Mouse (Mus musculus) embryo, embryonic 10 days (tissue): Measurements from ENCODE around the gene Fmod.

Experiments
- DNase-seq: peaks from one replicate; pipeline ENCODE4 v3.0.0-alpha.2; 2015; ENCODE audit warnings: low spot score

The Fmod gene

GRCm38 (mm10) chr1:134056285-134056684, 19.2 kb downstream of the Fmod start:
- no peak for DNase-seq

- DNase-seq, result no peak
Measured at GRCm38 (mm10) chr1:134057736-134058135, 20.7 kb downstream of the Fmod start.

GRCm38 (mm10) chr1:134058870-134059269, 21.8 kb downstream of the Fmod start:
- DNase-seq, result no peak

- DNase-seq, result no peak
Measured at GRCm38 (mm10) chr1:134059739-134060695, 23.0 kb downstream of the Fmod start.

- DNase-seq, result peak; percentile 94
Measured at GRCm38 (mm10) chr1:134060849-134061569, 24.0 kb downstream of the Fmod start.

- DNase-seq, result no peak
Measured at GRCm38 (mm10) chr1:134061915-134062314, 24.9 kb downstream of the Fmod start.

GRCm38 (mm10) chr1:134062411-134063085, 25.5 kb downstream of the Fmod start:
- no peak for DNase-seq

- DNase-seq, result peak; percentile 91
Measured at GRCm38 (mm10) chr1:134063086-134063772, 26.2 kb downstream of the Fmod start.

- DNase-seq, result no peak
Measured at GRCm38 (mm10) chr1:134063773-134064125, 26.7 kb downstream of the Fmod start.

- no peak for DNase-seq
Measured at GRCm38 (mm10) chr1:134064296-134064831, 27.3 kb downstream of the Fmod start.

GRCm38 (mm10) chr1:134065241-134065809, 28.3 kb downstream of the Fmod start:
- no peak for DNase-seq

GRCm38 (mm10) chr1:134066554-134066953, 29.5 kb downstream of the Fmod start:
- DNase-seq, result no peak

GRCm38 (mm10) chr1:134067143-134067619, 30.1 kb downstream of the Fmod start:
- peak; percentile 60 for DNase-seq

- DNase-seq, result no peak
Measured at GRCm38 (mm10) chr1:134070099-134070669, 33.1 kb downstream of the Fmod start.

- no peak for DNase-seq
Measured at GRCm38 (mm10) chr1:134071411-134072018, 34.5 kb downstream of the Fmod start.

- no peak for DNase-seq
Measured at GRCm38 (mm10) chr1:134073061-134073564, 36.1 kb downstream of the Fmod start.

GRCm38 (mm10) chr1:134073658-134074057, 36.6 kb downstream of the Fmod start:
- no peak for DNase-seq

GRCm38 (mm10) chr1:134074184-134074583, 37.1 kb downstream of the Fmod start:
- no peak for DNase-seq

GRCm38 (mm10) chr1:134074606-134075005, 37.6 kb downstream of the Fmod start:
- no peak for DNase-seq

- no peak for DNase-seq
Measured at GRCm38 (mm10) chr1:134075532-134075931, 38.5 kb downstream of the Fmod start.
